Mouse (Mus musculus) G1E (cell line): ENCODE data around the gene Serpina9.

Source experiments
- CTCF ChIP-seq: IDR thresholded peaks from 2 replicates; pipeline ENCODE4 v1.5.1; 2012; ENCODE audit warnings: low read depth, low read length, inconsistent platforms, mixed read lengths
- GATA1 ChIP-seq: IDR thresholded peaks from 2 replicates; pipeline ENCODE4 v1.6.1; 2012; ENCODE audit warnings: borderline replicate concordance, low read length, inconsistent platforms, mixed read lengths

- TF ChIP-seq CTCF: no peak
- no peak for TF ChIP-seq GATA1
Measured at GRCm38 (mm10) chr12:104029986-104030385, 16.4 kb upstream of the Serpina9 start.
